Mouse (Mus musculus) hindbrain, embryonic 13.5 days (tissue): Measurements from ENCODE around the gene Gtf2i. TPM values are rescaled to one million over a fixed set of nuclear protein-coding genes. Genes with fewer than 3 reads are reported as not detected.

ENCODE experiments used
- ATAC-seq: fragments of 200-750 bp; cut with Nextera tagmentation; 2 replicates; pipeline ENCODE4 v1.8.0; 2017; ENCODE audit warnings: moderate TSS enrichment; ENCODE audit not compliant: low FRiP score
- H3K27ac ChIP-seq: fragments of 300-500 bp; sonication (generic); 2 replicates; pipeline ENCODE4 v1.5.1; 2015; ENCODE audit warnings: inconsistent platforms, mild to moderate bottlenecking, moderate library complexity
- H3K27me3 ChIP-seq: fragments of 300-500 bp; sonication (generic); 2 replicates; pipeline ENCODE4 v1.6.1; 2015; ENCODE audit warnings: mild to moderate bottlenecking, inconsistent platforms
- H3K36me3 ChIP-seq: fragments of 300-500 bp; sonication (generic); 2 replicates; pipeline ENCODE4 v1.6.1; 2015; ENCODE audit warnings: mild to moderate bottlenecking, inconsistent platforms
- H3K4me1 ChIP-seq: fragments of 300-500 bp; sonication (generic); replicated peaks from 2 replicates; pipeline ENCODE4 v1.6.1; 2015; ENCODE audit warnings: inconsistent platforms
- H3K4me2 ChIP-seq: fragments of 300-500 bp; sonication (generic); 2 replicates; pipeline ENCODE4 v1.6.1; 2015; ENCODE audit warnings: inconsistent platforms, mild to moderate bottlenecking, moderate library complexity
- H3K4me3 ChIP-seq: fragments of 300-500 bp; sonication (generic); 2 replicates; pipeline ENCODE4 v1.5.1; 2015; ENCODE audit warnings: mild to moderate bottlenecking, inconsistent platforms
- H3K9ac ChIP-seq: fragments of 300-500 bp; sonication (generic); 2 replicates; pipeline ENCODE4 v1.6.1; 2015; ENCODE audit warnings: mild to moderate bottlenecking, inconsistent platforms
- H3K9me3 ChIP-seq: fragments of 300-500 bp; sonication (generic); 2 replicates; pipeline ENCODE4 v1.6.1; 2016; ENCODE audit warnings: inconsistent platforms
- WGBS: fragments of 180-500 bp; shearing (Covaris S2); methylation state at CpG from one replicate; pipeline ENCODE4 v1.1.7; 2015; 5-methylcytosine and 5-hydroxymethylcytosine counted together
- polyA plus RNA-seq: library from polyadenylated mRNA; unstranded; fragments of >200 nt; fragmentation: Nextera tagmentation; extraction: Ambion mirVana; gene quantifications from 2 replicates; pipeline ENCODE4 v1.2.1, GENCODE M21; 2015

Gene Gtf2i
- polyA plus RNA-seq, 1 experiment from 2014 or later = 173 TPM

DNA sequence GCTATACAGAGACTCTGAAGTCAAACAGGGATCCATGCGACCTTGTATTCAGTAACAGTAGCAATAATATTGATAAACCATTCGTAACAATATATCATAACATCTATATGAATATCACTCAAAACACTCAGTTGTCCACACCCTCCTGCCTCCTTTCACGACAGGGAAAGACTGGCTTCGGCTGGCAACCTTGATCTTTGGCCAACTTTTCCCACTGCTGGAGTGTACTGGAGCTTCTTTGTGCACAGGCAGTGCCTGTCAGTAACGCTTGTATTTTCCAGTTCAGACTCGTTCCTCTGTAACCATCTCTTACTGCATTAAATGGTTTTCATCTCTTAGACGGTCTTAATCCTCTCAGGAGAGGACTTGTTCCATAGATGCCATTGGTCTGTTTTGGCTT lies 2.2 kb upstream of the Gtf2i start:
- no peak for ATAC-seq
- H3K4me2 ChIP-seq = no peak overlapping the region

DNA sequence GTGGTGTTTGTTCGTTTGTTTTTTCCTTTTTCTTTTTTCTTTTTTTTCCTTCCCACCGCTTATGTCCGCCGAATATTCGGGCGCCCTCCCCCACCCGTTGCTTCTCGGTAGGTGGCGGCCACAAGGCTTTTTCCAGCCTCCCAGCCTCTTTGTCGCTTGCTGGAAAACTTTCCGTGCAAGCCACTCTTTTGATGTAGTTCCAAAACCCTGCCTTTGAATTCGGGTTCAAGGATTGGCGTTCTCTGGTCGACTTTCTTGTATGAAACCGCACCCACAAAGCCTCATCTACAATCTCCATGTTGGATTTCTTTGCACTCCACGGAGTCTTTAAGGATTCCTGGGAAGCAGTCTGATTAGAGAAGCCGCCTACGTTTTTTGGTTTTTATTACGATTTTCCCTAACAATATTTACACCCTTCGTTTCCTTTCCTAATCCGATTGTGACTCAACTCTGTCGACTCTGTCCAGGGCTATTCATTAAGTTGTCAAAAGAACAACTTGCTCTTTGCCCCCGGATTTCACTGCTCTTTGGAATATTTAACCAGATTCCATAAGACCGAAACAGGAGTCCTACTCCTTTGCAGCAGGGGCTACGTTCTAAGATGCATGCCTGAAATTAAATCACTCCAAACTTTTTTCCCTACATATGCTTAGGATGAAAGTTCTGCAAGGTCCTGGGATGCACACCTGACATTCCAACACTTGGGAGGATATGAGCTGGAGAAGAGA lies 1.2 kb upstream of the Gtf2i start:
- ATAC-seq = no peak
- Histone ChIP-seq H3K4me1 (peaks cover 33% of the 10 kb centered on the region), H3K27me3 (no peaks in the 10 kb centered on the region), H3K36me3 (peaks cover 8% of the 10 kb centered on the region), H3K4me3 (peak overlapping the region; percentile 84), H3K27ac (peak overlapping the region; percentile 100), H3K9me3 (no peaks in the 10 kb centered on the region), H3K9ac (peak overlapping the region; percentile 72), H3K4me2 (peak overlapping the region; percentile 80)
- under 1% methylated on average over 25 of the region's 25 CpGs for WGBS

More for the DNA sequence above, 2.2 kb upstream of the Gtf2i start:
- 63% methylated on average over 7 of the region's 7 CpGs for WGBS
- Histone ChIP-seq H3K9me3 (no peaks in the 10 kb centered on the region), H3K27me3 (no peaks in the 10 kb centered on the region), H3K27ac (peak overlapping the region; percentile 100), H3K9ac (no peak overlapping the region), H3K4me3 (no peak overlapping the region), H3K4me1 (peaks cover 24% of the 10 kb centered on the region), H3K36me3 (no peaks in the 10 kb centered on the region)

DNA sequence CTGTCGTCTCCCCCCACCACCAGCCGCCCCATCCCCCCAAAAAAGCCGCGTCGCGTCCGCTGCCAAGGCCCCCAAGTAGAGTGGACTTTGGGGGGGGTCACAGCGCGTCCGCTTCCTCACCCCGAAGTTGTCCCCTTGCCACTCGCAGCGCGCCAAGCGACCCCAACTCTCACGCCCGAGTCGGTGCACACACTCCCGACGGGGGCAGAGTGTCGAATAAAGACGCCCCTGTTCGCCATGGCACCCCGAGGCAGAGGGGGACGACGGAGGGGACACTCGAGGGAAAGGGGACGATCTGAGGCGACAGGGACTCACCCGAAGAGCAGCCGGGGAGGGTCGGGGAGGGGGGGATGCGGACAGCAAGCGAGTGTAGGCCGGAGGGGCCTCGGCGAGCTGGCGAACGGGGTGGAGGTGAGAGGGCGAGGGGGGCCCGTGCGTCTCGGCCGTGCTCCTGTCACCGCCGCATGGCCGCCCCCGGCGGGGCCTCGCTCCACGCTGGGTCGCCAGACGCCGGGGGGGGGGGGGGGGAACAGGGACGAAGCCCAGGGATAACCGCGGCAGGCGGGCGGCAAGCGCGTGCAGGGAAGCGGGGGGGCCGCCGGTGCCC lies 389 bp downstream of the Gtf2i start:
- peak overlapping the region; percentile 100 for H3K27ac ChIP-seq
- peak overlapping the region; percentile 99 for H3K9ac ChIP-seq
- H3K27me3 ChIP-seq = no peaks in the 10 kb centered on the region
- ATAC-seq = peak; percentile 65
- no peaks in the 10 kb centered on the region for H3K9me3 ChIP-seq
- H3K4me3 ChIP-seq = peak overlapping the region; percentile 84
- peak overlapping the region; percentile 82 for H3K4me2 ChIP-seq
- peaks cover 39% of the 10 kb centered on the region for H3K4me1 ChIP-seq
- peaks cover 24% of the 10 kb centered on the region for H3K36me3 ChIP-seq
- under 1% methylated on average over 48 of the region's 64 CpGs for WGBS

DNA sequence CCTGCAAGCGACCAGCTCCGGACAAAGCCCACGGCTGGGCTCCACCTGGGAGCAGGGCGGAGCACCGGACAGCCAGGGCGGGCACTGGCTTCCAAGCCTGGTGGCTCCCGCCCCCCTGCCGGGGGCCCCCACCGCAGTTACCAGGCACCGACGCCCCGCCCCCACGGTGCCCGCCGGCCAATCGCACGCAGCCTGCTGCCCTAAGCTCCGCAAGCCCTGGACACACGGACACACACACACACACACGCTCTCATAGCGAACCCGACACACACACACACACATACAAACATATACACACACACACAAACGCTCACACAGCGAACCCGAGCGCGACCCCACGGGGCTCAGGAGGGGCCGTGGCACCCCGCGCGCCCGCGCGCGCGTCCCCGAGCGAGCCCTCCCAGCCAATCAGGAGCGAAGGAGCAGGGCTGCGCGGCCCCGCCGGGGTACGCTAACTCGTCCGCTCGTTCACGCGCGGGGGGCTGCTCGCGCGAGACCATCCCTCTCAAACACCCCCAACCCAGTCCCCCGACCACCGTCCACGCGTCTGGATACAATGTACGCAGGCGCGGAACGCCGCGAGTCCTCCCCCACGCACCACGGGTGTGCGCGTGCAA lies 1.0 kb downstream of the Gtf2i start:
- peaks cover 39% of the 10 kb centered on the region for H3K4me1 ChIP-seq
- H3K27me3 ChIP-seq = no peaks in the 10 kb centered on the region
- peak; percentile 80 for ATAC-seq
- peak overlapping the region; percentile 84 for H3K4me3 ChIP-seq
- under 1% methylated on average over 64 of the region's 68 CpGs for WGBS
- H3K36me3 ChIP-seq = peaks cover 26% of the 10 kb centered on the region
- H3K9me3 ChIP-seq = no peaks in the 10 kb centered on the region
- peak overlapping the region; percentile 99 for H3K9ac ChIP-seq
- peak overlapping the region; percentile 100 for H3K27ac ChIP-seq
- peak overlapping the region; percentile 82 for H3K4me2 ChIP-seq

DNA sequence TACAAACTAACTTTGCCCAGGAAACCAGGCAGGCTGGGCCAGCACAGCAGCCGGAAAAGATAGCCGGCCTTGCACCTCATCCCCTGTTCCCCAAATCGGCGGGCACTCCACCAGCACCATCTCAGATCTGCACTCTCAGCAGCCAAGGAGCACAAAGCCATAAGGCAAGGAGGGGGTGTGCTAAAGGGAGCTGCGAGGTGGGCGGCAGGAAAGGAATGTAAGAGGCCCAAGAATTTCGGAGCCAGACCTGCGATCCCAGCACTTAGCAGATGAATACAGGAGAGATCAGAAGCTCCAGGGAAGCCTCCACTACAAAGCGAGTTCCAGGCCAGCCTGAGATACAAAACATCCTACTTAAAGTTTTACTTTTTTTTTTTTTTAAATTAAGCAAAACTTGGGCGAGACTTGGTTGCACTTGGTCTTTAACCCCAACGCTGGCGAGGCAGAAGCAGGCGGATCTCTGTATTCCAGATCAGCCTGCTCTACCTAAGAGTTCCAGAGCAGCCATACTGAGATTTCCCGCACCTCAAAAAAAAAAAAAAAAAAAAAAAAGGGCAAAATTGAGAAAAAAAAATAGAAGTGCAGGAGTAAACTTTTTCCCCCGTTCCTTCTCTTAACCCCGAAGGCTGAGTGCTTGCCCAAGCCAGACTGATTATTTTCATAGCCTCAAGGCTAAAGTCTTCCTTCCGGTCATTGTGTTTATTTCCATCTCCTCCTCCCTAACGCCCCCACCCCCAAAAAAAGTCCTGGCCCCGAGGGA lies 1.7 kb downstream of the Gtf2i start:
- Histone ChIP-seq H3K36me3 (peaks cover 27% of the 10 kb centered on the region), H3K4me3 (peak overlapping the region; percentile 84), H3K27ac (peak overlapping the region; percentile 100), H3K4me1 (peaks cover 43% of the 10 kb centered on the region), H3K9me3 (no peaks in the 10 kb centered on the region), H3K27me3 (no peaks in the 10 kb centered on the region), H3K4me2 (peak overlapping the region; percentile 82), H3K9ac (peak overlapping the region; percentile 99)
- 3% methylated on average over 19 of the region's 19 CpGs for WGBS
- no peak for ATAC-seq

DNA sequence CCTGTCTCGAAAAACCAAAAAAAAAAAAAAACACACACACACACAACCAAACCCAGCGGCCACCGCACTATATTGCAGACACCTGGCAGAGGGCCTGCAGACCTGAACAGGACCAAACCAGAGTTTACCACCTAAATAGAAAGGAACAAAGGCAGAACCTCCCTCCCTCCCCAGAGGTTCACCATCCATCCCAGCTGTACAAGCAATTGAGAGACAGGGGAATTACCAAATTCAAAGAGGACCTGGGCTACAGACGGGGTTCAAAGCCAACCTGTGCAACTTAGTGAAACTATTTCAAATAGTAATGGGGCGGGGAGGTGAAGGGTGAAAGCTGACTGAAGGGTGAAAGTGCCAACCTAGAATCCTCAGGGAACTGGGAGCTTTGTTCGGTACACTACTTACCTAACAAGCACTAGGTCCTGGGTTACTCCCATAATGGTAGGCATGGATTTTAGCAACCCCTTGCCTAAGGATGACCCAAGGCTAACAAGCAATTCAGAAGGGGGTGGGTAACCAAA lies 2.6 kb downstream of the Gtf2i start:
- peak overlapping the region; percentile 99 for H3K9ac ChIP-seq
- peak overlapping the region; percentile 82 for H3K4me2 ChIP-seq
- WGBS = 80% methylated on average over 6 of the region's 6 CpGs
- no peak for ATAC-seq
- H3K9me3 ChIP-seq = no peaks in the 10 kb centered on the region
- H3K27me3 ChIP-seq = no peaks in the 10 kb centered on the region
- peak overlapping the region; percentile 84 for H3K4me3 ChIP-seq
- H3K36me3 ChIP-seq = peaks cover 32% of the 10 kb centered on the region
- H3K27ac ChIP-seq = peak overlapping the region; percentile 100
- peaks cover 48% of the 10 kb centered on the region for H3K4me1 ChIP-seq

DNA sequence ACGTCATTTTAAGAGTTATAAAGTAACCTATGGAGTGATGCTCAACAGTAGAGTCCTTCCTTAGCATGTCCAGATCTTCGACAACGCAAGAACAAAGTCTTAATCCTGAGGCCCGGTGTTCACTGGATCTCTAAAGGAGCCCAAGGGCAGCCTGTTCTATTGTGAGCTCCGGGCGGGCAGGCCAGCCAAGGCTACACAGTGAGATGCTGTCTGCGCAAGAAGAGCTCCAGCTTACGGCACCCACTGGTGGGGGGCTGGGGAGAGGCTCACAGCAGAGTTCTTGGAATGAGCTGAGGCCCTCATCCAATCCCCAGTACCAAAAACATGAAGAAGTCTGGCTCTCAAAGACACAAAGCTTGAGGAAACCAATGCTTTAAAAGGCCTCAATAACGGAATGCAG lies 4.4 kb downstream of the Gtf2i start:
- H3K9ac ChIP-seq = no peak overlapping the region
- H3K4me1 ChIP-seq = peaks cover 37% of the 10 kb centered on the region
- ATAC-seq = no peak
- no peak overlapping the region for H3K4me2 ChIP-seq
- H3K36me3 ChIP-seq = peaks cover 45% of the 10 kb centered on the region
- no peak overlapping the region for H3K27ac ChIP-seq
- H3K4me3 ChIP-seq = no peak overlapping the region
- no peaks in the 10 kb centered on the region for H3K27me3 ChIP-seq
- H3K9me3 ChIP-seq = no peaks in the 10 kb centered on the region
- WGBS = 95% methylated on average over 9 of the region's 9 CpGs

DNA sequence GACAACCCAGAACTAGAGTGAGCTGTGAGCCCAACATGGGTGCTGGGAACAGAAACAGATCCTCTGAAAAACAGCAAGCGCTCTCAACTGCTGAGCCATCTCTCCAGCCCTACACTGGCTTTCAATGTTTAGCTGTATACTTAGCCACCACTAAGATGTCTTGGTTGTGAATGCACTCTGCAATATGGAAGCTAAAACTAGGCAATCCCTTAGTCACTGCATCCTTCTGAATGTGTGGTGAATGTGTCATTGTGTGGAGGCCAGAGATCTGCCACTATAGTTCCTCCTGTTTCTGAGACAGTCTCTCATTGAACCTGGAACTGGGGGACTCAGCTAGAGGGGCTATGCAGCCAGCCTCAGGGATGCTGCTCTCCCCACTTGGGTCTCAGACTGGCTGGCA lies 5.2 kb downstream of the Gtf2i start:
- H3K4me1 ChIP-seq = peaks cover 40% of the 10 kb centered on the region
- H3K4me2 ChIP-seq = no peak overlapping the region
- no peaks in the 10 kb centered on the region for H3K27me3 ChIP-seq
- H3K27ac ChIP-seq = no peak overlapping the region
- no peaks in the 10 kb centered on the region for H3K9me3 ChIP-seq
- ATAC-seq = no peak
- WGBS = 100% methylated on average over 1 of the region's 1 CpGs
- H3K9ac ChIP-seq = no peak overlapping the region
- peaks cover 51% of the 10 kb centered on the region for H3K36me3 ChIP-seq
- no peak overlapping the region for H3K4me3 ChIP-seq

DNA sequence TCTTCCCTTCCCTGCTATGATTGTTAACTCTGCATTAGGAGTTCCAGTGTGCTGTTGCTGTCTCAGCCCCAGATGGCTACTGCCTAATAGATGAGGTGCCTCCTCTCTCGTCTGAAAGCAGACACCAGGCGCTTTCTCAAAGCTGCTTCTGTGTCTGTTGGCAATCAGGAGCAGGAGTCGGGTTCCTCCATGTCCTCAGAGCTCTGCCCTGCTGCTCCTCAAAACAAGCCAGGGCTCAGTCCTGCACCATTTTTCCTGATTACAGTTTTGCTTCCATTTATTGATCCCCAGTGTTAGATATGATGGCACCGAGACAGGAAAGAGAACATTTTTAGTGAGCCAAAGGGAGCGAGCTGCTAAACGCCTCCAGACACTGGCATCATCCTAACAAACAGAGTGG lies 9.9 kb downstream of the Gtf2i start:
- 79% methylated on average over 6 of the region's 6 CpGs for WGBS
- Histone ChIP-seq H3K4me1 (peaks cover 13% of the 10 kb centered on the region), H3K36me3 (peaks cover 70% of the 10 kb centered on the region)

DNA sequence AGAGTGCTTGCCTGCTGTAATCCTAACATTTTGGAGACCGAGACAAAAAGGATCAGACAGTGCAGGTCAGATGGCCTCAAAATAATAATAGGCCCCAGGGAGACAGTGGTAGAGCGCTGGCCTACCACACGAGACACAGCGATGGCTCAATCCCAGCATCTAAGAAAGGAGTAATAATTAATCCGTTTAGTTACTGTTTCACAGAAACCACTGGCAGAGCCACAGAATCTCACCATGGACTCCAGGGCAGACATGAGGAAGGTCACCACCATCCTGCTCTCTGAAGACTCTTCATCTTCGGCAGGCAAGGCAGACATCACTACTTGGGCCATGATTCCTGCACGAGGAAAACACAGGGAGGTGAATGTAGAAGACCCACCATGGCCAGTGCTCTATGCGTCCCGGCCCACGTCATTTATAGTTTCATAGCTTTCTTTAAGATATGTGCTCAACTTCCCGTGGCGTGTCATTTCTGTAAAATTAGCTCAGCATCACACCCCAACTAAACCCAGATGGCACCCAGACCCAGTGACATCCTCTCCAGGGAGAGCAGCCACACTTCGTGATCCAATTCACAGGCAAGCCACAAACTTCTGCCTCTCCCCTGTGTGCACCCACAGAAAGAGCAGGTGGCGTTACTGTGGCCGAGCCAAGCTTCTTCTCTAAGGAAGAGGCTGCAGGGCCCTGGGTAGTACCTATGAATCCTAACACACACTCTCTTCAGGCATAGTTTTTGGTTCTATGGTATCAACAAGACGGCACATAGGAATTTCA lies 19.1 kb downstream of the Gtf2i start:
- H3K4me1 ChIP-seq = no peaks in the 10 kb centered on the region
- H3K36me3 ChIP-seq = peaks cover 70% of the 10 kb centered on the region
- no peak overlapping the region for H3K4me2 ChIP-seq
- H3K9ac ChIP-seq = no peak overlapping the region
- no peak overlapping the region for H3K4me3 ChIP-seq
- H3K27ac ChIP-seq = no peak overlapping the region
- no peaks in the 10 kb centered on the region for H3K9me3 ChIP-seq
- WGBS = 90% methylated on average over 16 of the region's 16 CpGs
- ATAC-seq = no peak
- no peaks in the 10 kb centered on the region for H3K27me3 ChIP-seq

More for the DNA sequence above, 9.9 kb downstream of the Gtf2i start:
- no peak overlapping the region for H3K4me2 ChIP-seq
- no peaks in the 10 kb centered on the region for H3K9me3 ChIP-seq
- no peak overlapping the region for H3K4me3 ChIP-seq
- H3K27ac ChIP-seq = no peak overlapping the region
- H3K27me3 ChIP-seq = no peaks in the 10 kb centered on the region
- ATAC-seq = no peak
- H3K9ac ChIP-seq = no peak overlapping the region

DNA sequence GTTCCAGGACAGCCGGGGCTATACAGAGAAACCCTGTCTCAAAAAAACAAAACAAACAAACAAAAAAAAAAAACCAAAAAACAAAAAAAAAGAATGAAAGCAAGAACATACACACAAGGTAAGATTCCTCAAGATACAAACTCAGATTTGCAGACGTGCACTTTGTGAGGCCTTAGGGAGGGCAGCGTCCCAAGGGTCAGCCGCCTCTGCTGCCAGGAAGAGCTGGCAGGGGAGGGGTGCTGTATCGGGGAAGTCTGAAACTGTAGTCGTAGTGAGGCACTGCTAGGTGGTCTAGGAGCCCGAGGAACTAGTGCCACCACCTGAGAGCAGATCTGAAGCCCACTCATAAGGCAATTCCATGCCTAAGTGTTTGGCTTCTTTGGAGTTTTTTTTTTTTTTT lies 20.0 kb downstream of the Gtf2i start:
- H3K27me3 ChIP-seq = no peaks in the 10 kb centered on the region
- no peak overlapping the region for H3K9ac ChIP-seq
- H3K4me3 ChIP-seq = no peak overlapping the region
- no peak overlapping the region for H3K4me2 ChIP-seq
- no peaks in the 10 kb centered on the region for H3K9me3 ChIP-seq
- no peak for ATAC-seq
- H3K4me1 ChIP-seq = no peaks in the 10 kb centered on the region
- 94% methylated on average over 7 of the region's 7 CpGs for WGBS
- H3K36me3 ChIP-seq = peaks cover 73% of the 10 kb centered on the region
- no peak overlapping the region for H3K27ac ChIP-seq
